Mouse (Mus musculus) limb, embryonic 14.5 days (tissue): ENCODE measurements around the gene Tmem255b. TPM values are rescaled to one million over a fixed set of nuclear protein-coding genes. Genes with fewer than 3 reads are reported as not detected.

ENCODE experiments used
- ATAC-seq: fragments of 200-750 bp; cut with Nextera tagmentation; 2 replicates; pipeline ENCODE4 v1.8.0; 2017; ENCODE audit warnings: low read depth, moderate number of reproducible peaks, moderate TSS enrichment; ENCODE audit not compliant: low FRiP score
- DNase-seq: peaks from one replicate; pipeline ENCODE4 v3.0.0-alpha.2; 2015; ENCODE audit warnings: low spot score
- H3K27ac ChIP-seq: fragments of 300-500 bp; sonication (generic); replicated peaks from 2 replicates; pipeline ENCODE4 v1.5.1; 2014; ENCODE audit warnings: low read depth, mild to moderate bottlenecking, low read length, moderate library complexity, mixed read lengths
- H3K27me3 ChIP-seq: fragments of 300-500 bp; sonication (generic); 2 replicates; pipeline ENCODE4 v1.6.1; 2014; ENCODE audit warnings: low read length, mixed read lengths; ENCODE audit not compliant: control insufficient read depth, insufficient read depth
- H3K36me3 ChIP-seq: fragments of 300-500 bp; sonication (generic); 2 replicates; pipeline ENCODE4 v1.6.1; 2014; ENCODE audit warnings: mild to moderate bottlenecking, low read length, moderate library complexity, mixed read lengths; ENCODE audit not compliant: control insufficient read depth, insufficient read depth
- H3K4me1 ChIP-seq: fragments of 300-500 bp; sonication (generic); 2 replicates; pipeline ENCODE4 v1.6.1; 2014; ENCODE audit warnings: antibody characterized with exemption, low read length, mixed read lengths; ENCODE audit not compliant: control insufficient read depth, insufficient read depth
- H3K4me2 ChIP-seq: fragments of 300-500 bp; sonication (generic); replicated peaks from 2 replicates; pipeline ENCODE4 v1.6.1; 2014; ENCODE audit warnings: low read depth, mild to moderate bottlenecking, low read length, moderate library complexity; ENCODE audit not compliant: severe bottlenecking
- H3K4me3 ChIP-seq: fragments of 300-500 bp; sonication (generic); replicated peaks from 2 replicates; pipeline ENCODE4 v1.5.1; 2014; ENCODE audit warnings: low read length
- H3K9ac ChIP-seq: fragments of 300-500 bp; sonication (generic); 2 replicates; pipeline ENCODE4 v1.6.1; 2014; ENCODE audit warnings: mild to moderate bottlenecking, low read depth, low read length, moderate library complexity; ENCODE audit not compliant: severe bottlenecking
- H3K9me3 ChIP-seq: fragments of 300-500 bp; sonication (generic); 2 replicates; pipeline ENCODE4 v1.6.1; 2016; ENCODE audit warnings: low read length; ENCODE audit not compliant: control insufficient read depth
- POLR2A ChIP-seq: fragments of 200-500 bp; IDR thresholded peaks from 2 replicates; pipeline ENCODE4 v1.8.0; 2012; ENCODE audit warnings: inconsistent platforms, mild to moderate bottlenecking, moderate library complexity, borderline replicate concordance; ENCODE audit not compliant: insufficient read depth, insufficient read length; ENCODE audit errors: extremely low read depth
- WGBS: fragments of 180-500 bp; shearing (Covaris S2); extraction: QIAGEN DNeasy Blood & Tissue Kit; methylation state at CpG from one replicate; pipeline ENCODE4 v1.1.7; 2014; 5-methylcytosine and 5-hydroxymethylcytosine counted together
- polyA plus RNA-seq, 2 experiments: library from polyadenylated mRNA; depleted of rRNA in 1 of 2; stranded (reverse) in 1 of 2; unstranded in 1 of 2; fragments of >200 nt; fragmentation: Nextera tagmentation in 1 of 2; extraction: Ambion mirVana in 1 of 2; gene quantifications; 2 replicates each; pipeline versions ENCODE4 v1.2.1 to v1.2.3; 2012 to 2014

The Tmem255b gene
- polyA plus RNA-seq, 2 experiments, result 0.70 to 0.74 TPM

GRCm38 (mm10) chr8:13430412-13430811, 4.6 kb upstream of the Tmem255b start:
- H3K27ac ChIP-seq, result no peak overlapping the region
- no peaks in the 10 kb centered on the region for H3K9me3 ChIP-seq
- no peaks in the 10 kb centered on the region for H3K4me1 ChIP-seq
- H3K9ac ChIP-seq, result no peak overlapping the region
- H3K27me3 ChIP-seq, result peaks cover 8% of the 10 kb centered on the region; the same call in 1 of the 2 replicates
- 65% methylated on average over 7 of the region's 7 CpGs for WGBS
- DNase-seq, result no peak
- TF ChIP-seq POLR2A, result no peak
- no peak for ATAC-seq
- no peaks in the 10 kb centered on the region for H3K36me3 ChIP-seq
- H3K4me3 ChIP-seq, result no peak overlapping the region
- no peak overlapping the region for H3K4me2 ChIP-seq

DNA sequence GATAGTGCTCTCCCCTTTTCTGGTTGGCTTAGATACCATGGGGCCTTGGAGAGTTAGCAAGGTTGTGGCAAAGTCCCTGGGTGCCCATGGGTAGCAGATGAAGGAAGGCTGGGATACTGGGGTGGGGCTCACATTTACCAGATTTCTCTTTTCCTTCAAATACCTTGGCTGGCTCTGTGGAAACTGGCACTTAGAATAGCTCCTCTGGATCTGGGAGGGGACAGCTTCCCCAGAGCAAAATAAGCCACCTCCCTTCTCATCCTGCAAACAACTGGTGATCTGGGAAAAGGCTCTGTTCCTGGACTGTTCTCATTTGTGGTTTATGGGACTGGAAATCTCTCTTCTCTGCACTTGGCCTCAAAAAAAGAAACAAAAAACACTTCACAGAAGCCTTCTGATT, 4.1 kb upstream of the Tmem255b start:
- TF ChIP-seq POLR2A, result no peak
- Histone ChIP-seq H3K4me2 (no peak overlapping the region), H3K27me3 (peaks cover 10% of the 10 kb centered on the region; the same call in 1 of the 2 replicates), H3K9me3 (no peaks in the 10 kb centered on the region), H3K27ac (no peak overlapping the region), H3K36me3 (no peaks in the 10 kb centered on the region), H3K4me3 (no peak overlapping the region), H3K4me1 (no peaks in the 10 kb centered on the region), H3K9ac (no peak overlapping the region)
- no peak for ATAC-seq
- no peak for DNase-seq

GRCm38 (mm10) chr8:13433130-13433529, 1.9 kb upstream of the Tmem255b start:
- no peak overlapping the region for H3K27ac ChIP-seq
- H3K9ac ChIP-seq, result no peak overlapping the region
- H3K4me3 ChIP-seq, result no peak overlapping the region
- ATAC-seq (no peak), DNase-seq (no peak)
- H3K36me3 ChIP-seq, result no peaks in the 10 kb centered on the region
- no peak for TF ChIP-seq POLR2A
- H3K27me3 ChIP-seq, result peaks cover 14% of the 10 kb centered on the region; the same call in 1 of the 2 replicates
- 84% methylated on average over 5 of the region's 5 CpGs for whole genome bisulfite sequencing
- no peaks in the 10 kb centered on the region for H3K9me3 ChIP-seq
- H3K4me1 ChIP-seq, result no peaks in the 10 kb centered on the region
- no peak overlapping the region for H3K4me2 ChIP-seq

- no peak for TF ChIP-seq POLR2A
- H3K27me3 ChIP-seq, result peaks cover 14% of the 10 kb centered on the region; the same call in 1 of the 2 replicates
- 10% methylated on average over 8 of the region's 8 CpGs for WGBS
Measured at GRCm38 (mm10) chr8:13436052-13436451, 1.1 kb downstream of the Tmem255b start.

DNA sequence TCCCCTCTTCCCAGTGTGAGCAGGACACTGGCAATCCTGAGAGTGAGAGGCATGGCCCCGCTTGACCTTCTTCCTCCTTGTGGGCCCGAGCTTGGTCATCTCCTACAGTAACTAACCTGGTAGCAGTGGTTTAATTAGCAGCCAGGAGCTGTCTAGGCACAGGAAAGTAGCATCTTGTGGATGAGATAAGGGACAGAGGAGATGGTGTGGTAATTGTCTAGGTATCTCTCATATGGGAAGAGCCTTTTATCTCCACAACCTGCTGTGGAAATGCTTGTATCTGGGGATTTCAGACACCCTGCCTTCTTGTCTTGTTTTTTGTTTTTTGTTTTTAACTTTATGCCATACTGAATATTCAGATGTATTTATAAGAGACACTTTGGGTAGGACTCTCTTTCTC, 2.5 kb downstream of the Tmem255b start:
- Histone ChIP-seq H3K9ac (no peak overlapping the region), H3K27ac (no peak overlapping the region), H3K27me3 (peaks cover 14% of the 10 kb centered on the region; the same call in 1 of the 2 replicates), H3K9me3 (no peaks in the 10 kb centered on the region), H3K4me3 (no peak overlapping the region), H3K4me2 (no peak overlapping the region), H3K4me1 (no peaks in the 10 kb centered on the region), H3K36me3 (no peaks in the 10 kb centered on the region)
- 68% methylated on average over 2 of the region's 2 CpGs for WGBS
- ATAC-seq (no peak), DNase-seq (no peak)
- TF ChIP-seq POLR2A, result no peak

More at GRCm38 (mm10) chr8:13436052-13436451, 1.1 kb downstream of the Tmem255b start:
- no peak overlapping the region for H3K4me2 ChIP-seq
- no peak overlapping the region for H3K4me3 ChIP-seq
- no peak overlapping the region for H3K9ac ChIP-seq
- H3K27ac ChIP-seq, result no peak overlapping the region
- DNase-seq (no peak), ATAC-seq (no peak)
- H3K36me3 ChIP-seq, result no peaks in the 10 kb centered on the region
- no peaks in the 10 kb centered on the region for H3K9me3 ChIP-seq
- no peaks in the 10 kb centered on the region for H3K4me1 ChIP-seq

DNA sequence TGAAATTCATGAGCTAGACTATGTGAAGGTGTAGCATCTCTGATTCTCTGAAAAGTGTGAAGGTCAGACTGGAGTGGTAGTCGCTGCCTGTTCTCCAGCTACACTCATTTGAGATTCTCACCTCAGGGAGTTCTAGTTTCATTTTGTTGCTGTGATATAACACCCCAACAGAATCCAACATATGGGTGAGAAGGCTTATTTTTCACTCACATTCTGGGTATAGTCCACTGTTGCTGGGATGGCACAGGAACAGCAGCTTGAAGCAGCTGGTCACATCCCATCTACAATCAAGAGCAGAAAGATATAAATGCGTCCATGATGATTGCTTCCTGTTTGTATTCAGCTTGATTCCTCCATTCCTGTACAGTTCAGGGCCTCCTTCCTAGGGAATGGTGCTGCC, 7.2 kb downstream of the Tmem255b start:
- ATAC-seq, result no peak
- H3K4me2 ChIP-seq, result no peak overlapping the region

More for the DNA sequence above, 7.2 kb downstream of the Tmem255b start:
- no peak overlapping the region for H3K9ac ChIP-seq
- WGBS, result 86% methylated on average over 2 of the region's 2 CpGs
- H3K9me3 ChIP-seq, result no peaks in the 10 kb centered on the region
- no peaks in the 10 kb centered on the region for H3K27me3 ChIP-seq
- no peaks in the 10 kb centered on the region for H3K36me3 ChIP-seq
- H3K27ac ChIP-seq, result no peak overlapping the region
- TF ChIP-seq POLR2A, result no peak
- no peak overlapping the region for H3K4me3 ChIP-seq
- no peaks in the 10 kb centered on the region for H3K4me1 ChIP-seq
- no peak for DNase-seq
